Mouse (Mus musculus): ENCODE measurements around the gene Speer2. TPM values are rescaled to one million over a fixed set of nuclear protein-coding genes. Genes with fewer than 3 reads are reported as not detected.

Gene Speer2
- not detected in 2 replicates for polyA plus RNA-seq (2016; fragmentation: Nextera tagmentation; extraction: Ambion mirVana)

DNA sequence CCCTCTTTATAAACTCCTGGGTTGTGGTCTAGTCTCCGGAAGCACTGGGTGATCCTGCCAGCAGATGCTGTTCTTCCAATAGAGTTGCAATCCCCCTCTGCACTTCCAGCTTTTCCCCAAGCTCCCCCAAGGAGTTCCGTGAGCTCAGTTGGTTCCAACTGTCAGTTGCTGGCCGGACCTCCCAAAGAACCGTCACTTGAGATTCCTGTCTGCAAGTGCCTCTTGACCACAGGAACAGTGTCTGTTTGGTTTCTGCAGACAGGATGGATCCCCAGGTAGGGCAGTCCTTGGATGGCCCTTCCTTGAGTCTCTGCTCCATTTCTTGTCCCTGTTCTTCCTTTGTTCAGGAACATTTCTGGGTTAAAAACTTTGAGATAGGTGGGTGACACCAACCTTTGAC lies at the start of gene Speer2:
Gene Speer2, minus strand, starts transcription at position 101 of the 400 bp plus-strand sequence.
- 85% methylated on average over 4 of the region's 4 CpGs for WGBS
- Histone ChIP-seq H3K4me3 (no peak within 1 kb of the TSS), H3K9me3 (no peaks in the 10 kb centered on the region), H3K27me3 (ENCODE audit: insufficient read depth, poor library complexity, severe bottlenecking) (no peaks in the 10 kb centered on the region), H3K36me3 (no peaks in the 10 kb centered on the region), H3K4me1 (no peaks in the 10 kb centered on the region), H3K27ac (no peak within 1 kb of the TSS)
- no peak for DNase-seq (ENCODE audit: low spot score)

DNA sequence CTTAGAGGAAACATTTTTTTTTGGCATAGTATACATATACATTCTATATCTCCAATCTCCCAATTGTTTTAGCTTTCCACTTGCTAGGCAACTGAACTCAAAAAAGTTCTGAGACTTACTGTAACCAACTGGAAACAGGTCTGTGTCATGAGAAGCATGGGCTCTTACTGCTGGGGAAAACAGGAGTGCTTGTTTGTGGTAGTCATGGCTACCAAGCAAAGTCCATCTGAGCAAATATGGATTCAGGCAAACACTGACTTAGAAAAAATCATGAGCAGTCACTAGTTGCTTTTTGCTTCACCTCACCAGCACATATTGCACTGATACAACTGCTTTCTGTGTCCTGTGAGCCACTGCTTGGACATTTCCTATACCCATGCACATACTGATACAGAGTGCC lies 40.8 kb upstream of the Speer2 start:
- H3K36me3 ChIP-seq: no peaks in the 10 kb centered on the region
- H3K27me3 ChIP-seq (ENCODE audit: insufficient read depth, poor library complexity, severe bottlenecking): no peaks in the 10 kb centered on the region
- no peak overlapping the region for H3K27ac ChIP-seq
- no peaks in the 10 kb centered on the region for H3K4me1 ChIP-seq
- DNase-seq (ENCODE audit: low spot score): no peak
- H3K9me3 ChIP-seq: no peaks in the 10 kb centered on the region
- no peak overlapping the region for H3K4me3 ChIP-seq

DNA sequence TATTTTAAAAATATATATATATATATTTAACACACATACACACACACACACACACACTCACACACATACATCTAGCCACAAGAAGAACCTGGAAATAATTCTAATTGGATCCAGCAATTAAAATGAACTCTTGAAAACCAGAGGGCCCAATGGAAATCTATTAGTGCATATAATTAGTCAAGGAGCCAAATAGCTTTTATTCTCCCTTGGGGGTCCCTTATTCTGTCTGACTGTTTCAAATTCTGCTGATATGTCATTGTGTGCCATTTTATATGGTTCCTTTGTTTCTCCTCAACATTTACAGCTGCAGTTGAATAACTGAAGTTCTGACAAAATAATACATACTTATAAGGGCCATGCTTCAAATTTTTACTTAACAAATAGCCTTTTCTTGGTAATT lies 17.2 kb upstream of the Speer2 start:
- Histone ChIP-seq H3K27me3 (ENCODE audit: insufficient read depth, poor library complexity, severe bottlenecking) (no peaks in the 10 kb centered on the region), H3K9me3 (no peaks in the 10 kb centered on the region), H3K36me3 (no peaks in the 10 kb centered on the region), H3K27ac (no peak overlapping the region), H3K4me1 (no peaks in the 10 kb centered on the region), H3K4me3 (no peak overlapping the region)
- no peak for DNase-seq (ENCODE audit: low spot score)

DNA sequence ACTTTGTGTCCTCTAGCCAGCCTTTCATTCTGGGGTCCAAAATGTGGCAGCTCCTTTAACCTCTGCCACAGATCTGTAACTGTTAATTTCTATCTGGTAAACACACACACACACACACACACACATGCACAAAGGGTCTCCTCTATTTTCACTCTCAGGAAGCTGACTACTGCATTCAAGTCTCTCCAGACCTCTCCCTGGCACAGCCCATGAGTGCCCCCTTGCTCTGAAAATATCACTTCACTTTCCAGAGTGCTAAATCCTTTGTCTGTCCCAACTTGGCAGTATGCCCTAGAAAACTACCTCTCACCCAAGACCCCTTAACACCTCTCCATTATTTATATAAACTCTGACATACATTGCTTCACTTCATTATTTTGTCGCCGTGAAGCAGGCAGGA lies 26.9 kb downstream of the Speer2 start:
- WGBS: 76% methylated on average over 2 of the region's 2 CpGs
- Histone ChIP-seq H3K36me3 (no peaks in the 10 kb centered on the region), H3K4me3 (no peak overlapping the region), H3K9me3 (no peaks in the 10 kb centered on the region), H3K27me3 (ENCODE audit: insufficient read depth, poor library complexity, severe bottlenecking) (no peaks in the 10 kb centered on the region), H3K27ac (no peak overlapping the region), H3K4me1 (no peaks in the 10 kb centered on the region)
- no peak for DNase-seq (ENCODE audit: low spot score)

DNA sequence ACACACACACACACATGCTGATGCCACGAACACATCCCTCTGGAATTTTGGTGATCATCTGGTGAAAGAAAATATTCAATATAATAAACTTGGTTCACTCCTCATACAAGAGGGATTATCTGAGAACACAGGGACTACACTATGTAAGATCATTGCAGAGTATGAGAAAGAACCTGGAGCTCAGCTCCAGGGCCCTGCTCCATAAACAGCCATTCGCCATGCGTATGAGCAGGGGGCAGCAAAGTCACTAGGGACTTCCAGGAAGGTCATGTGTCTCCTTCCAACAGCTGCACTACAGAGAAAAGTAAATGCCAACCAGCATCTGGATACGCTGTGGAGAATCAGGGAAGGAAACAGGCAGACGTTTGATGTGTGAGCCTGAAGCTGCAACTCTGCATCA lies 49.9 kb downstream of the Speer2 start:
- Histone ChIP-seq H3K36me3 (no peaks in the 10 kb centered on the region), H3K9me3 (no peaks in the 10 kb centered on the region), H3K4me3 (no peak overlapping the region), H3K27ac (no peak overlapping the region), H3K4me1 (no peaks in the 10 kb centered on the region), H3K27me3 (ENCODE audit: insufficient read depth, poor library complexity, severe bottlenecking) (no peaks in the 10 kb centered on the region)
- WGBS: 68% methylated on average over 5 of the region's 5 CpGs
- DNase-seq (ENCODE audit: low spot score): no peak
